Mouse (Mus musculus) limb, embryonic 14.5 days (tissue): ENCODE measurements around the gene B430306N03Rik. TPM values are rescaled to one million over a fixed set of nuclear protein-coding genes. Genes with fewer than 3 reads are reported as not detected.

Source experiments
- ATAC-seq: fragments of 200-750 bp; cut with Nextera tagmentation; 2 replicates; pipeline ENCODE4 v1.8.0; 2017; ENCODE audit warnings: low read depth, moderate number of reproducible peaks, moderate TSS enrichment; ENCODE audit not compliant: low FRiP score
- DNase-seq: peaks from one replicate; pipeline ENCODE4 v3.0.0-alpha.2; 2015; ENCODE audit warnings: low spot score
- H3K27ac ChIP-seq: fragments of 300-500 bp; sonication (generic); replicated peaks from 2 replicates; pipeline ENCODE4 v1.5.1; 2014; ENCODE audit warnings: low read depth, mild to moderate bottlenecking, low read length, moderate library complexity, mixed read lengths
- H3K27me3 ChIP-seq: fragments of 300-500 bp; sonication (generic); 2 replicates; pipeline ENCODE4 v1.6.1; 2014; ENCODE audit warnings: low read length, mixed read lengths; ENCODE audit not compliant: control insufficient read depth, insufficient read depth
- H3K36me3 ChIP-seq: fragments of 300-500 bp; sonication (generic); 2 replicates; pipeline ENCODE4 v1.6.1; 2014; ENCODE audit warnings: mild to moderate bottlenecking, low read length, moderate library complexity, mixed read lengths; ENCODE audit not compliant: control insufficient read depth, insufficient read depth
- H3K4me1 ChIP-seq: fragments of 300-500 bp; sonication (generic); 2 replicates; pipeline ENCODE4 v1.6.1; 2014; ENCODE audit warnings: antibody characterized with exemption, low read length, mixed read lengths; ENCODE audit not compliant: control insufficient read depth, insufficient read depth
- H3K4me2 ChIP-seq: fragments of 300-500 bp; sonication (generic); replicated peaks from 2 replicates; pipeline ENCODE4 v1.6.1; 2014; ENCODE audit warnings: low read depth, mild to moderate bottlenecking, low read length, moderate library complexity; ENCODE audit not compliant: severe bottlenecking
- H3K4me3 ChIP-seq: fragments of 300-500 bp; sonication (generic); replicated peaks from 2 replicates; pipeline ENCODE4 v1.5.1; 2014; ENCODE audit warnings: low read length
- H3K9ac ChIP-seq: fragments of 300-500 bp; sonication (generic); 2 replicates; pipeline ENCODE4 v1.6.1; 2014; ENCODE audit warnings: mild to moderate bottlenecking, low read depth, low read length, moderate library complexity; ENCODE audit not compliant: severe bottlenecking
- H3K9me3 ChIP-seq: fragments of 300-500 bp; sonication (generic); 2 replicates; pipeline ENCODE4 v1.6.1; 2016; ENCODE audit warnings: low read length; ENCODE audit not compliant: control insufficient read depth
- POLR2A ChIP-seq: fragments of 200-500 bp; IDR thresholded peaks from 2 replicates; pipeline ENCODE4 v1.8.0; 2012; ENCODE audit warnings: inconsistent platforms, mild to moderate bottlenecking, moderate library complexity, borderline replicate concordance; ENCODE audit not compliant: insufficient read depth, insufficient read length; ENCODE audit errors: extremely low read depth
- WGBS: fragments of 180-500 bp; shearing (Covaris S2); extraction: QIAGEN DNeasy Blood & Tissue Kit; methylation state at CpG from one replicate; pipeline ENCODE4 v1.1.7; 2014; 5-methylcytosine and 5-hydroxymethylcytosine counted together
- polyA plus RNA-seq, 2 experiments: library from polyadenylated mRNA; depleted of rRNA in 1 of 2; stranded (reverse) in 1 of 2; unstranded in 1 of 2; fragments of >200 nt; fragmentation: Nextera tagmentation in 1 of 2; extraction: Ambion mirVana in 1 of 2; gene quantifications; 2 replicates each; pipeline versions ENCODE4 v1.2.1 to v1.2.3; 2012 to 2014

Gene B430306N03Rik
- polyA plus RNA-seq, 2 experiments, result 0.18 to 0.28 TPM

GRCm38 (mm10) chr17:48360462-48360861 is 44.5 kb downstream of the B430306N03Rik start:
- Histone ChIP-seq H3K27me3 (no peaks in the 10 kb centered on the region), H3K9me3 (no peaks in the 10 kb centered on the region), H3K9ac (no peak overlapping the region), H3K4me3 (no peak overlapping the region), H3K36me3 (no peaks in the 10 kb centered on the region), H3K27ac (no peak overlapping the region), H3K4me1 (no peaks in the 10 kb centered on the region), H3K4me2 (no peak overlapping the region)
- WGBS, result 89% methylated on average over 4 of the region's 4 CpGs
- no peak for TF ChIP-seq POLR2A
- DNase-seq (no peak), ATAC-seq (no peak)

- DNase-seq (no peak), ATAC-seq (no peak)
- no peak overlapping the region for H3K4me2 ChIP-seq
- no peak overlapping the region for H3K9ac ChIP-seq
- H3K9me3 ChIP-seq, result no peaks in the 10 kb centered on the region
- no peaks in the 10 kb centered on the region for H3K27me3 ChIP-seq
- no peaks in the 10 kb centered on the region for H3K36me3 ChIP-seq
- H3K4me3 ChIP-seq, result no peak overlapping the region
- H3K4me1 ChIP-seq, result no peaks in the 10 kb centered on the region
- TF ChIP-seq POLR2A, result no peak
- WGBS, result 63% methylated on average over 3 of the region's 3 CpGs
- H3K27ac ChIP-seq, result no peak overlapping the region
These were observed 46.4 kb downstream of the B430306N03Rik start for GRCm38 (mm10) chr17:48362346-48362745.

GRCm38 (mm10) chr17:48362966-48363365 is 47.0 kb downstream of the B430306N03Rik start:
- H3K27ac ChIP-seq, result no peak overlapping the region
- no peaks in the 10 kb centered on the region for H3K36me3 ChIP-seq
- H3K4me3 ChIP-seq, result no peak overlapping the region
- TF ChIP-seq POLR2A, result no peak
- DNase-seq (peak; percentile 55), ATAC-seq (no peak)
- no peaks in the 10 kb centered on the region for H3K9me3 ChIP-seq
- H3K9ac ChIP-seq, result no peak overlapping the region
- H3K27me3 ChIP-seq, result no peaks in the 10 kb centered on the region
- WGBS, result 84% methylated on average over 8 of the region's 8 CpGs
- H3K4me2 ChIP-seq, result no peak overlapping the region
- no peaks in the 10 kb centered on the region for H3K4me1 ChIP-seq

GRCm38 (mm10) chr17:48363421-48363965 is 47.6 kb downstream of the B430306N03Rik start:
- H3K4me3 ChIP-seq, result no peak overlapping the region
- H3K36me3 ChIP-seq, result no peaks in the 10 kb centered on the region

GRCm38 (mm10) chr17:48365511-48366155 is 49.7 kb downstream of the B430306N03Rik start:
- Histone ChIP-seq H3K27ac (no peak overlapping the region), H3K4me1 (no peaks in the 10 kb centered on the region), H3K36me3 (no peaks in the 10 kb centered on the region), H3K9me3 (no peaks in the 10 kb centered on the region), H3K9ac (no peak overlapping the region), H3K27me3 (no peaks in the 10 kb centered on the region), H3K4me3 (no peak overlapping the region), H3K4me2 (no peak overlapping the region)
- TF ChIP-seq POLR2A, result no peak
- DNase-seq (no peak), ATAC-seq (no peak)
- WGBS, result 78% methylated on average over 9 of the region's 9 CpGs

More at GRCm38 (mm10) chr17:48363421-48363965, 47.6 kb downstream of the B430306N03Rik start:
- 67% methylated on average over 6 of the region's 6 CpGs for WGBS
- Histone ChIP-seq H3K4me1 (no peaks in the 10 kb centered on the region), H3K9me3 (no peaks in the 10 kb centered on the region), H3K27ac (no peak overlapping the region), H3K27me3 (no peaks in the 10 kb centered on the region), H3K9ac (no peak overlapping the region), H3K4me2 (no peak overlapping the region)
- ATAC-seq (no peak), DNase-seq (no peak)
- TF ChIP-seq POLR2A, result no peak
